Mouse (Mus musculus) cerebellum, adult 9-10 months (tissue): ENCODE results near the gene Ifitm1.
"Not testable (repeated sequence)": the region's sequence is repeated elsewhere in the genome, so short reads cannot be mapped to it uniquely, and the experiment has no call there.

Experiments used
- DNase-seq: peaks from one replicate; pipeline ENCODE4 v3.0.0; 2022

The Ifitm1 gene

DNA sequence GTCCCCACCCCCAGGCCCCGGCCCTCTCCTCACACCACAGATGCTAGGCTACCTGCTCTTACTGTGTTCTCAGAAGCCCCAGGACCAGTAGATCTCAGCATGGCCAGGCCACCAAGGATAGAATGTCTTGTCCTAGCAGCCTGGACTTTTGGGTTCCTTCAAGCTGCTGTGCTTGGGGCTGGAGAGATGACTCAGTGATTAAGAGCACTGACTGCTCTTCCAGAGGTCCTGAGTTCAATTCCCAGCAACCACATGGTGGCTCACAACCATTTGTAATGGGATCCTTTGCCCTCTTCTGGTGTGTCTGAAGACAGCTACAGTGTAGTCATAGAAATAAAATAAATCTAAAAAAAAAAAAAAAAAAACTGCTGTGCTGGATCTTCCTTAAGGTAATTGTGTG is 50.8 kb downstream of the Ifitm1 start, which contains the start of gene Ifitm6:
TSS of gene Ifitm6 (minus strand) at position 101 of the 400 bp plus-strand sequence.
- DNase-seq = not testable (repeated sequence)

DNA sequence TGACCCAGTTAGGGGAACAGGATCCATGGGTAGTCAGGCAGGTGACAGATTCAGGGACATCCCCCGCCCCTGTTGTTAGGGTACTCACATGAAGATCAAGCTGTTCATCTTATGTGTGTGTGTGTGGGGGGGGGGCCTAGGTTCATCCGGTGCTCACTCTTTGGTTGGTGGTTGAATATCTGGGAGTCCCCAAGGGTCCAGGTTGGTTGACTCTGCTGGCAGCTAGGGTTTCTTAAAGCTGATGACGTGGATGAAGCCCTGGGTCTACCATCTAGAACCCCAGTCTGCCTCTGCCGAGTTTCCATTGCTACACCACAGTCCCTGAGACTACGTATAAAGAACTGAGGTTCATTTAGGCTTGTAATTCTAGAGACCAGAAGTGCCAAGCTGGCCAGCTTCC is 52.0 kb downstream of the Ifitm1 start:
- no peak for DNase-seq
